Mouse (Mus musculus) yolk sac, embryonic 10.5 days (tissue): ENCODE measurements around the gene Ky.

Experiments used
- DNase-seq: peaks from one replicate; pipeline ENCODE4 v3.0.0-alpha.2; 2017; ENCODE audit warnings: low spot score

Gene Ky

GRCm38 (mm10) chr9:102502015-102502633 lies 3.4 kb upstream of the Ky start:
- DNase-seq: no peak

- DNase-seq: no peak
These were observed 703 bp upstream of the Ky start for GRCm38 (mm10) chr9:102504716-102505378.

- no peak for DNase-seq
These were observed 2.8 kb downstream of the Ky start for GRCm38 (mm10) chr9:102508315-102508714.

- DNase-seq: no peak
These were observed 5.9 kb downstream of the Ky start for GRCm38 (mm10) chr9:102511423-102511822.

GRCm38 (mm10) chr9:102513578-102513977 lies 8.0 kb downstream of the Ky start:
- DNase-seq: no peak

GRCm38 (mm10) chr9:102518443-102518842 lies 12.9 kb downstream of the Ky start:
- DNase-seq: no peak

GRCm38 (mm10) chr9:102521396-102521795 lies 15.8 kb downstream of the Ky start:
- DNase-seq: no peak

- DNase-seq: no peak
These were observed 22.6 kb downstream of the Ky start for GRCm38 (mm10) chr9:102528106-102528505.

- DNase-seq: no peak
These were observed 23.0 kb downstream of the Ky start for GRCm38 (mm10) chr9:102528561-102528960.

GRCm38 (mm10) chr9:102529008-102529407 lies 23.5 kb downstream of the Ky start:
- no peak for DNase-seq

GRCm38 (mm10) chr9:102531051-102531892 lies 25.7 kb downstream of the Ky start:
- DNase-seq: no peak

GRCm38 (mm10) chr9:102536968-102537367 lies 31.4 kb downstream of the Ky start:
- no peak for DNase-seq

- no peak for DNase-seq
These were observed 34.1 kb downstream of the Ky start for GRCm38 (mm10) chr9:102539699-102540098.

GRCm38 (mm10) chr9:102541666-102542065 lies 36.1 kb downstream of the Ky start:
- no peak for DNase-seq

- DNase-seq: no peak
These were observed 37.0 kb downstream of the Ky start for GRCm38 (mm10) chr9:102542540-102542939.

- DNase-seq: no peak
These were observed 38.2 kb downstream of the Ky start for GRCm38 (mm10) chr9:102543761-102544115.

- no peak for DNase-seq
These were observed 38.7 kb downstream of the Ky start for GRCm38 (mm10) chr9:102544116-102544772.

- DNase-seq: peak; percentile 80
These were observed 39.3 kb downstream of the Ky start for GRCm38 (mm10) chr9:102544773-102545366.

- DNase-seq: no peak
These were observed 40.1 kb downstream of the Ky start for GRCm38 (mm10) chr9:102545406-102546255.

GRCm38 (mm10) chr9:102546256-102547027 lies 40.9 kb downstream of the Ky start:
- DNase-seq: no peak

GRCm38 (mm10) chr9:102547028-102547354 lies 41.4 kb downstream of the Ky start:
- no peak for DNase-seq
